Mouse (Mus musculus): ENCODE measurements around the gene Rps17.

- TF ChIP-seq CTCF (IDR thresholded peaks at IDR 0.05; ENCODE audit: low read depth): peak; percentile 88
- no peak for TF ChIP-seq EP300 (IDR thresholded peaks at IDR 0.05; ENCODE audit: low read depth)
Observed at GRCm38 (mm10) chr7:81339783-81340182, 5.3 kb downstream of the Rps17 start.
